Mouse (Mus musculus): Measurements from ENCODE around the gene Slc5a10. TPM values are rescaled to one million over a fixed set of nuclear protein-coding genes. Genes with fewer than 3 reads are reported as not detected.

Slc5a10 gene
- 0.25 TPM for polyA plus RNA-seq (2017; shearing (Covaris generic))

DNA sequence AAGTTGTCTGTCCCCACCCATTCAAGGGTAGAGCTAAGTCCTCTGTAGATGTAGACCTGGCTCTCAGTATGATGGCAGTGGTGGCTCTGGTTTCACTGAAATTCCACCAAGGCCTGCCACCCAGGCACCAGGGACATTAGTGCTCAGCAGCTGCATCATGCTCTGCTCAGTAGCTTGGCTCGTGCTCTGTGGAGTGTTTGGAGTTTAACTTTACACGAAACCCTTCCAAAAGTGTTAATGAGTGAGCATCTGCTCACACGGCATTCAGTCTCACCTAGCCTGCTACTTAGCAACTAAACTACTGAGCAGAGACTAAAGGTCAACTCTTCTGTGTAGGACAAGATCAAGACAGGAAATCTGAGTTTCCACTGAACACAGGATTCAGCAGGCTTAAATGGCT, at the start of gene Slc5a10:
Gene Slc5a10, minus strand, starts transcription at position 191 of the 400 bp plus-strand sequence.

DNA sequence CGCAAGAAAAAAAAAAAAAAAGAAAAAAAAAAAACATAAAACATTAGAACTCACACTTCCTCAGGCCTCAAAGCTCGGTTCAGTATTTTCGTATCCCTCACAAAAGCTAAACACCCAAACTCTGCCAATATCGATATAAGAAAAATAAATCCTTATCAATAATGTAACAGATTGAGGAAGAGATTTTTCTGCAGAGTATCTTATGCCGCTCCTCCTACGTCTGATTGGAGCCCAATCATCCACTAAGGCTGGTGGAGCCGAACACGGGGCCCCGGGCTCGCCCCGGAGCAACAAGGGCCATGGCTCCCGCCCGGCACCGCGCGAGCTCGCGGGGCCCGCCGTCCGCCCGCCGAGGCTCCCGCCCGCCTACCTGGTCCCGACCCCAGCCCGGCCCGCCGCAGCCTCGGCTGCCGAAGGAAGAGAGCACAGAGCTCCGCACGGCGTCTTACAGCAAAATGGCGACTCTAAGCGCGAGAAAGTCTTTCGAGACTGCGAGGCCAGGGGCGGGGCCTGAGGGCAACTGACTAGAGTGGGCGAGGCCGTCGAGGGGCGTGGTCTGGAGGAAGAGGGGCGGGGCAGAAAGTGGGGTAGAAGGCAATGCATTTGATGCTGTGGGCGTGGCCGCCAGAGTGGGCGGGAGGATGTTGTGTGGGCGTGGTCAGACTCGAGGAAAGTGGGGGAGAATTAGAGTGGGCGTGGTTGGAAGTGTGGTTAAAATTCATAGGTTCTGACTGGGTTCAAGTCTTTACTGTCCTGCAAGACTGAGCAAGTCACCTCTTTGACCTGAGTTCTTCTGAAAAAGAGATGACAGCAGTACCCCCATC, 41.2 kb upstream of the Slc5a10 start, which contains the start of gene Prpsap2:
Gene Prpsap2, minus strand, starts transcription at position 505 of the 824 bp plus-strand sequence.

DNA sequence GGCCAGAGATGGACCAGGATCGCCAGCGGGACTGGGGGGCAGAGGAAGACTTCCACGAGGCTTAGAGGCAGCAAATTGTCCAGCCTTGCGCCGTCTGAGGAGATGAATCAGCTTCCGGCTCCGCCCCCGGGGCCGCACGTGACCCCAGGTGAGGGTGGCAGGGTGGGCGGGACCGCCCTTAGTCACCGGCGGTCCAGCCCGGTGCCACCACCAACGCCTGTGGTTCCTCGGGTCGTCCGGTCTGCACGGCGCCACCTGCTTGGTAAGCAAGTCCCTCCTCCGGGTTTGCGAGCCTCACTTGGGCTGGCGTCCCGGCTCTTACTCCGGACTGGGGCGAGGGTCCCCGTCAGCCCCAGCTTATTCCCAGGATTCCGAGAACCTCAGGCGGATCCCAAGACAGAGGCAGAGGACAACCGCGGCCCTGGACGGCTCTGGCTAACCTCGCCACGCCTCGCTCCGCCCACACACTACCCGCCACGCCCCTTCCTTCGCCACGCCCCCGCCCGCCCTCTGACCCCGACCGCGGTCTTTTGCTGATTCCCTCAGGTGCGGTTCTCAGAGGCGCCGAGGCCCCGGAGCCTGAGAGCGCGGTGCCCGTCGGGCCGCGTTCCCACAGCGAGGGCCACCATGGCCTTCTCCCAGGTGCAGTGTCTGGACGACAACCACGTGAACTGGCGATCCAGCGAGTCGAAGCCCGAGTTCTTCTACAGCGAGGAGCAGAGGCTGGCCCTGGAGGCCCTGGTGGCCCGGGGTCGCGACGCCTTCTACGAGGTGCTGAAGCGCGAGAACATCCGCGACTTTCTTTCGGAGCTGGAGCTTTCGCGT, 36.5 kb downstream of the Slc5a10 start, which contains the start of gene Fam83g:
Gene Fam83g, plus strand, starts transcription at position 185 of the 825 bp plus-strand sequence.

DNA sequence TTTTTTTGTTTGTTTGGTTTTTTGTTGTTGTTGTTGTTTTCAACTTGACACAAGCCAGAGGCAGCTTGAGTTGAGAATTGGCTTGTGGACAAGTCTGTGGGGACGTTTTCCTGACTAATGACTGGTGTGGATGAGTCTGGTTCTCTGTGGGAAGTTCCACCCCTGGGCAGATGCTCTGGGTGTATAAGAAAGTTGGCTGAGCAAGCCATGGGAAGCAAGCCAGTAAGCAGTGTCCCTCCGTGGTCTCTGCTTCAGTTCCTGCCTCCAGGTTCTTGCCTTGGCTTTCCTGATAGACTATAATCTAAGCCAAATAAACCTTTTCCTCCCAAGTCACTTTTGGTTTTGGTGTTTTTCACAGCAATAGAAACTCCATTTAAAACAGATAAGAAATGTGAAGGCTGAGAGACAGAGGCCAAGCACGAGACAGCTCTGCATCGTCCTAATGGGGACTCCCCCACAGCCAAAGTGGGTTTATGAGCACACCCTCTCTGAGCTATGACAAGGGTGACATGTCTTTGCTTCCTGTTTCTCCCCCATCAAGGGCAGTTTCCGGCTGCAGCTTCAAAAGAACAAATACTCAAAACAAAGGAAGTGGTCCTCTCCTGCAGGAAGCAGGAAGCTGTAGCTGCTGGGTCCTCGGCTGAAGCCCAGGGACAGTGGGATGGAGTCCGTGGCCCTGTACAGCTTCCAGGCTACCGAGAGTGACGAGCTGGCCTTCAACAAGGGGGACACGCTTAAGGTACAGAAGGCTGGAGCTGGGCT, 67.8 kb downstream of the Slc5a10 start, which contains the start of gene Grap:
Gene Grap, plus strand, starts transcription at position 580 of the 762 bp plus-strand sequence.

Other genes starting within 250 kb of the Slc5a10 start
- not detected for gene Mfap4, start 235.4 kb downstream of the Slc5a10 start, polyA plus RNA-seq (2017; shearing (Covaris generic))
- 31.4 TPM for gene Mapk7, start 226.4 kb downstream of the Slc5a10 start, polyA plus RNA-seq (2017; shearing (Covaris generic))
- gene B9d1, start 215.7 kb downstream of the Slc5a10 start, polyA plus RNA-seq (2017; shearing (Covaris generic)), result 1.8 TPM
- 0.60 TPM for gene Epn2, start 141.1 kb downstream of the Slc5a10 start, polyA plus RNA-seq (2017; shearing (Covaris generic))
- gene Grap, start 67.6 kb downstream of the Slc5a10 start, polyA plus RNA-seq (2017; shearing (Covaris generic)), result 313 TPM
- gene Fam83g, start 36.7 kb downstream of the Slc5a10 start, polyA plus RNA-seq (2017; shearing (Covaris generic)), result 1.8 TPM
- 32.4 TPM for gene Prpsap2, start 41.3 kb upstream of the Slc5a10 start, polyA plus RNA-seq (2017; shearing (Covaris generic))
- 31.7 TPM for gene Ulk2, start 134.2 kb upstream of the Slc5a10 start, polyA plus RNA-seq (2017; shearing (Covaris generic))
- 48.4 TPM for gene Akap10, start 209.4 kb upstream of the Slc5a10 start, polyA plus RNA-seq (2017; shearing (Covaris generic))
- 3.5 TPM for gene Specc1, start 235.9 kb upstream of the Slc5a10 start, polyA plus RNA-seq (2017; shearing (Covaris generic))

Measured in CD4-positive, CD25-positive, alpha-beta regulatory T cell (primary cell).